Mouse (Mus musculus) lung, postnatal 0 days (tissue): Measurements from ENCODE around the gene Zzef1.

ENCODE experiments used
- CTCF ChIP-seq: IDR thresholded peaks from 2 replicates; pipeline ENCODE4 v1.5.1; 2016; ENCODE audit warnings: antibody characterized with exemption, mild to moderate bottlenecking
- EP300 ChIP-seq: IDR thresholded peaks from 2 replicates; pipeline ENCODE4 v1.6.1; 2016; ENCODE audit warnings: antibody characterized with exemption, mild to moderate bottlenecking, control low read depth

GRCm38 (mm10) chr11:72818067-72818466 lies 22.0 kb downstream of the Zzef1 start:
- TF ChIP-seq CTCF: no peak
- no peak for TF ChIP-seq EP300
